20 mouse cellular contexts compared by ENCODE assay signal in the genomic region with DNA sequence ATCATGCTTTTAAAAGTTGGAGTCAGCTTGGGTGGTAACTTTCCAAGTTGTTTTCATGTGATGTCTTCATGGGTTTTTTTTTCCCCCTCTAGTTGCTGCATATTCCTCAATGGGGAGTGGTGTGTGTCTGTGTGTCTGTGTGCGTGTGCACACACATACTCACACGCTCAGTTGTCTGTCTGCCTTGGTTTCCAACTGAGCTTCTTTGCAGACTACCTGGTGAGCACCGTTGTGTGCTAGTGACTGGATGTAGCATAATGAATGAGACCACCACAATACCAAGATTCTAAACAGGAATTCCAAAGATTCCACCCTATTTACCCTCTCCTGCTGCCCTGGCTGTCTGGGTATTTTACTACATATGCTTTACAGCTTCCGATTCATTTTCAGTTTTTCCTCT.
A peak's percentile ranks its signal among the peaks of the same experiment; 100 is the strongest.
DNase-seq lines count a peak whose midpoint lies in the region; ATAC-seq and TF ChIP-seq lines count a peak whose summit lies in the region.
"Had no signal": no experiment of that assay in that cellular context is flagged by ENCODE, and none has a peak within 500 bp of the region (broad histone marks: within the 10 kb centered on the region; RNA-seq: fewer than 3 reads in every experiment).

No protein-coding gene starts in this region.

- no peaks in the 10 kb centered on the region for H3K9me3 ChIP-seq in limb, embryonic 15.5 days
- H3K9me3 ChIP-seq in limb, embryonic 10.5 days (replicated peaks), result no peaks in the 10 kb centered on the region
- no peaks in the 10 kb centered on the region for H3K9me3 ChIP-seq in ES-Bruce4 (replicated peaks; ENCODE audit: control insufficient read depth, insufficient read depth, low read length, poor library complexity, severe bottlenecking)
- H3K9me3 ChIP-seq in ES-E14 (ENCODE audit: control insufficient read depth, insufficient read depth, low read depth, low read length), result no peaks in the 10 kb centered on the region
- H3K9me3 ChIP-seq: G1E had no signal

- WGBS in limb, embryonic 15.5 days, result 79% methylated on average over 4 of the region's 4 CpGs
- 87% methylated on average over 4 of the region's 4 CpGs for WGBS in limb, embryonic 10.5 days

- in situ Hi-C loops in ES-E14 (cut with MboI; ENCODE audit: low sequenced_read_pairs in 2 of 2, unreplicated experiment in 2 of 2), result no loop called here

- no peak for TF ChIP-seq CTCF in ES-Bruce4 (IDR thresholded peaks at IDR 0.05; ENCODE audit: low read depth, low read length)

- no peaks in the 10 kb centered on the region for H3K36me3 ChIP-seq in limb, embryonic 15.5 days
- no peaks in the 10 kb centered on the region for H3K36me3 ChIP-seq in limb, embryonic 10.5 days
- H3K36me3 ChIP-seq in ES-Bruce4 (ENCODE audit: control insufficient read depth, insufficient read depth, low read length, poor library complexity, severe bottlenecking) (no peaks in the 10 kb centered on the region), ES-E14 (ENCODE audit: control insufficient read depth, insufficient read depth, low read length, poor library complexity, severe bottlenecking) (no peaks in the 10 kb centered on the region)
- H3K36me3 ChIP-seq: G1E had no signal

- H3K4me2 ChIP-seq in limb, embryonic 15.5 days, result no peak overlapping the region

- H3K27ac ChIP-seq in limb, embryonic 15.5 days, result 0 out of 2 replicates have a peak overlapping the region, but pooled peaks have one; percentile 8
- no peak overlapping the region for H3K27ac ChIP-seq in limb, embryonic 10.5 days
- H3K27ac ChIP-seq in ES-Bruce4 (ENCODE audit: insufficient read depth, low read length) (peak overlapping the region; percentile 86), ES-E14 (ENCODE audit: insufficient read depth, low read depth, low read length, poor library complexity, severe bottlenecking) (peak overlapping the region; percentile 100; the same call in 1 of the 2 replicates)

- 0 out of 2 replicates have a peak, but pooled peaks cover 7% of the 10 kb centered on the region for H3K4me1 ChIP-seq in limb, embryonic 15.5 days
- no peaks in the 10 kb centered on the region for H3K4me1 ChIP-seq in limb, embryonic 10.5 days
- H3K4me1 ChIP-seq in ES-Bruce4 (ENCODE audit: control insufficient read depth, insufficient read depth, low read length) (peaks cover 6% of the 10 kb centered on the region), ES-E14 (ENCODE audit: control insufficient read depth in 2 of 2, insufficient read depth in 2 of 2, low read length in 2 of 2, poor library complexity in 1 of 2) (peaks cover 10 to 21% of the 10 kb centered on the region in 2 experiments)

- peak; percentile 81 for TF ChIP-seq EP300 in ES-Bruce4 (IDR thresholded peaks at IDR 0.05; ENCODE audit: insufficient read depth, low read depth, low read length)

- no peak for ATAC-seq in limb, embryonic 15.5 days (ENCODE audit: insufficient number of reproducible peaks, low FRiP score, low TSS enrichment, low read depth)
- ATAC-seq: activated CD4-positive, CD25-positive, alpha-beta regulatory T cell, adult 4 months; CD4-positive, CD25-positive, alpha-beta regulatory T cell, adult 4 months; Patski had no signal

- H3K27me3 ChIP-seq in limb, embryonic 15.5 days, result no peaks in the 10 kb centered on the region
- H3K27me3 ChIP-seq in limb, embryonic 10.5 days (ENCODE audit: low read depth, poor library complexity, severe bottlenecking), result no peaks in the 10 kb centered on the region
- H3K27me3 ChIP-seq in ES-Bruce4 (ENCODE audit: control insufficient read depth, insufficient read depth, low read length, poor library complexity, severe bottlenecking), result no peaks in the 10 kb centered on the region
- H3K27me3 ChIP-seq: CH12.LX, Patski had no signal

- H3K9ac ChIP-seq in limb, embryonic 15.5 days, result no peak overlapping the region
- no peak overlapping the region for H3K9ac ChIP-seq in ES-Bruce4 (ENCODE audit: low read depth, poor library complexity, severe bottlenecking)
- peak overlapping the region; percentile 27; the same call in 1 of the 2 replicates for H3K9ac ChIP-seq in ES-E14 (ENCODE audit: insufficient read depth, low read depth, low read length, poor library complexity, severe bottlenecking)

- TF ChIP-seq POLR2A in ES-Bruce4 (IDR thresholded peaks at IDR 0.05; ENCODE audit: insufficient read depth, low read length), result no peak

- no peak overlapping the region for H3K4me3 ChIP-seq in limb, embryonic 15.5 days
- H3K4me3 ChIP-seq in limb, embryonic 10.5 days, result no peak overlapping the region
- no peak overlapping the region for H3K4me3 ChIP-seq in ES-Bruce4 (ENCODE audit: low read depth, low read length)
- H3K4me3 ChIP-seq in ES-E14 (ENCODE audit: insufficient read depth in 1 of 2, low read depth in 1 of 2, low read length in 2 of 2, poor library complexity in 1 of 2, severe bottlenecking in 1 of 2), result no peak overlapping the region

- no peak for DNase-seq in limb, embryonic 10.5 days (ENCODE audit: low spot score)
- no peak for DNase-seq in ES-E14 (ENCODE audit: low read depth, low spot score)
- DNase-seq in R1 (ENCODE audit: low read depth, low spot score), result peak; percentile 82
- no peak for DNase-seq in urinary bladder, postnatal 14 days (ENCODE audit: low spot score)
- no peak for DNase-seq in testis, postnatal 10 days (ENCODE audit: low spot score)
- DNase-seq in spleen, postnatal 36 days (ENCODE audit: low spot score in 2 of 2), result no peak
- DNase-seq: adrenal gland, adult 8-10 months; B cell, adult 2 months; cerebellum, adult 11 months; cerebellum, adult 11-12 months; cerebellum, adult 18-20 months; cerebellum, adult 2 months; cerebellum, adult 8-10 months had no signal

TF ChIP-seq in ES-E14, 5 proteins besides CTCF, POLR2A, EP300 and RAD21:
- TF ChIP-seq MAFK (IDR thresholded peaks at IDR 0.05; ENCODE audit: insufficient read depth, low read depth, low read length) (no peak), HCFC1 (IDR thresholded peaks at IDR 0.05; ENCODE audit: borderline replicate concordance, insufficient read depth, low read length) (no peak), ZC3H11A (IDR thresholded peaks at IDR 0.05; ENCODE audit: borderline replicate concordance, low read depth, low read length) (no peak), CHD2 (IDR thresholded peaks at IDR 0.05; ENCODE audit: low read depth, low read length) (no peak), ZNF384 (IDR thresholded peaks at IDR 0.05; ENCODE audit: low read depth, low read length) (no peak)
